Mouse (Mus musculus): ENCODE results near the gene Gnpnat1.

- TF ChIP-seq POLR2A (IDR thresholded peaks at IDR 0.05; ENCODE audit: borderline replicate concordance, insufficient read depth, low read length) (peak; percentile 46; the same call in 1 of the 2 replicates), CTCF (IDR thresholded peaks at IDR 0.05; ENCODE audit: borderline replicate concordance, insufficient read depth, low read depth, low read length) (no peak)
Measured at GRCm38 (mm10) chr14:45350931-45351859, 53.5 kb downstream of the Gnpnat1 start, which contains the start of gene Styx.
